Mouse (Mus musculus) myocyte (in vitro differentiated cells): ENCODE results near the gene Pigx. TPM values are rescaled to one million over a fixed set of nuclear protein-coding genes. Genes with fewer than 3 reads are reported as not detected.

Source experiments
- H3K27me3 ChIP-seq: one replicate; pipeline ENCODE4 v1.6.1; 2011; ENCODE audit not compliant: control insufficient read depth, insufficient read depth, insufficient read length
- H3K36me3 ChIP-seq: one replicate; pipeline ENCODE4 v1.6.1; 2011; ENCODE audit not compliant: control insufficient read depth, insufficient read depth
- H3K4me2 ChIP-seq: one replicate; pipeline ENCODE4 v1.6.1; 2011; ENCODE audit warnings: low read depth, control low read depth
- H3K4me3 ChIP-seq: one replicate; pipeline ENCODE4 v1.5.1; 2011; ENCODE audit warnings: mild to moderate bottlenecking, control low read depth, moderate library complexity
- H3K79me2 ChIP-seq: one replicate; pipeline ENCODE4 v1.6.1; 2011; ENCODE audit not compliant: control insufficient read depth, insufficient read depth
- H3ac ChIP-seq: one replicate; pipeline ENCODE4 v1.6.1; 2011; ENCODE audit not compliant: control insufficient read depth, insufficient read length
- CEBPB ChIP-seq: IDR thresholded peaks from 2 replicates; pipeline ENCODE4 v1.6.1; 2011; ENCODE audit warnings: mild to moderate bottlenecking, moderate library complexity; ENCODE audit not compliant: poor library complexity, insufficient read depth, severe bottlenecking
- E2F4 ChIP-seq: IDR thresholded peaks from one replicate; pipeline ENCODE4 v1.6.1; 2011; ENCODE audit warnings: mild to moderate bottlenecking, control low read depth, moderate library complexity; ENCODE audit not compliant: insufficient read depth
- MAX ChIP-seq: IDR thresholded peaks from one replicate; pipeline ENCODE4 v1.6.1; 2011; ENCODE audit warnings: low read depth, mild to moderate bottlenecking, control low read depth
- MYOD1 ChIP-seq, 3 experiments: IDR thresholded peaks; one replicate each; pipeline ENCODE4 v1.6.1; 2011; ENCODE audit warnings: control low read depth in 2 of 3, low read depth in 2 of 3, mild to moderate bottlenecking in 2 of 3, moderate library complexity in 1 of 3; ENCODE audit not compliant: insufficient read length in 2 of 3, control insufficient read depth in 1 of 3
- MYOG ChIP-seq, 3 experiments: IDR thresholded peaks; one replicate each; pipeline ENCODE4 v1.6.1; 2011; ENCODE audit warnings: control low read depth in 2 of 3, low read depth in 2 of 3, mild to moderate bottlenecking in 2 of 3; ENCODE audit not compliant: insufficient read length in 2 of 3, control insufficient read depth in 1 of 3, insufficient read depth in 1 of 3
- POLR2A ChIP-seq: IDR thresholded peaks from one replicate; pipeline ENCODE4 v1.6.1; 2011; ENCODE audit warnings: low read depth, mild to moderate bottlenecking, control low read depth, moderate library complexity; ENCODE audit not compliant: insufficient read length
- POLR2AphosphoS2 ChIP-seq: IDR thresholded peaks from one replicate; pipeline ENCODE4 v1.6.1; 2011; ENCODE audit warnings: low read depth, control low read depth; ENCODE audit not compliant: insufficient read length
- REST ChIP-seq: IDR thresholded peaks from one replicate; pipeline ENCODE4 v1.6.1; 2011; ENCODE audit warnings: mild to moderate bottlenecking, control low read depth, moderate library complexity; ENCODE audit not compliant: insufficient read depth, insufficient read length
- SRF ChIP-seq: IDR thresholded peaks from one replicate; pipeline ENCODE4 v1.6.1; 2011; ENCODE audit warnings: low read depth; ENCODE audit not compliant: control insufficient read depth, insufficient read length
- TCF12 ChIP-seq: IDR thresholded peaks from one replicate; pipeline ENCODE4 v1.6.1; 2011; ENCODE audit warnings: mild to moderate bottlenecking, control low read depth; ENCODE audit not compliant: poor library complexity, insufficient read depth, severe bottlenecking
- TCF3 ChIP-seq: IDR thresholded peaks from one replicate; pipeline ENCODE4 v1.6.1; 2011; ENCODE audit warnings: low read depth, control low read depth; ENCODE audit not compliant: insufficient read length
- USF1 ChIP-seq: IDR thresholded peaks from one replicate; pipeline ENCODE4 v1.6.1; 2011; ENCODE audit warnings: low read depth, mild to moderate bottlenecking, control low read depth, moderate library complexity
- polyA plus RNA-seq: library from polyadenylated mRNA; unstranded; fragments of >200 nt; fragmentation: generic; extraction: Trizol; gene quantifications from one replicate; pipeline ENCODE4 v1.2.1, GENCODE M21; 2012; ENCODE audit warnings: missing spikeins

Pigx gene
- polyA plus RNA-seq, 1 experiment = 19.4 TPM

DNA sequence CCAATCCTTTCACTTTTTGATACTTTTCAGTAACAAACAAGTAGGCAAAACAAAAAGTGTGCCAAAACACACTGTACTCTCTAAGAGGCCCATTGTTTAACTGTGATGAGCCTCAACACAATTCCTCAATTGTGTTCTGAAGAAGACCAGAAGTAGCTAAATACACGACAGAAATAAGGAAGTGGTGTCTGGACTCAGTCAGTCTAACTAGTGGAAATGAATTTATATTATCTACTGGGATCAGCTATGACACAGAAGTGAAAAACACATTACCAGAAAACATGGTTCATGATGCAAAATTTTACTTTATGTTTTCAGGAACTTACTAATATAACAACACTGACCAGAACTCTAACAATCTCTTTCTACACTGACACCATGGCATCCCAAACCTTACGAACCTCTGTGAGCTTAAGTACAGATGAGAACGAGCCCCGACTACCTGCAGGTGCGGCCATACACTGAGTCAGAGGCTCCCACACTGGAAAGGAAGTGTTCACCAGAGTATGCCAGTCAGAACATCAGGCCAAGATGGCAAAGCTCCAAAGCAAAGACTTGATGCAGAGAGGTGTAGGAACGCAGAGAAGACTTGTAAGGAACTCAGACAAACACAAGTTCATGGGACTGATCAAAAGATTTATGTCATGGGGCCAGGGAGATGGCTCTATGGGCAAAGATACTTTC, 39.6 kb downstream of the Pigx start:
- Histone ChIP-seq H3K27me3 (no peaks in the 10 kb centered on the region), H3ac (no peak overlapping the region), H3K36me3 (peaks cover 3% of the 10 kb centered on the region), H3K79me2 (peaks cover 93% of the 10 kb centered on the region), H3K4me3 (no peak overlapping the region), H3K4me2 (no peak overlapping the region)
- no peak for TF ChIP-seq TCF3
- TF ChIP-seq MYOD1 (IDR thresholded peaks at IDR 0.05; ENCODE audit: control insufficient read depth in 1 of 3, insufficient read length in 2 of 3, low read depth in 2 of 3) = no peak
- no peak for TF ChIP-seq USF1
- no peak for TF ChIP-seq TCF12
- TF ChIP-seq MYOG (IDR thresholded peaks at IDR 0.05; ENCODE audit: control insufficient read depth in 1 of 3, insufficient read depth in 1 of 3, insufficient read length in 2 of 3, low read depth in 2 of 3) = no peak
- TF ChIP-seq POLR2A = no peak
- no peak for TF ChIP-seq E2F4

DNA sequence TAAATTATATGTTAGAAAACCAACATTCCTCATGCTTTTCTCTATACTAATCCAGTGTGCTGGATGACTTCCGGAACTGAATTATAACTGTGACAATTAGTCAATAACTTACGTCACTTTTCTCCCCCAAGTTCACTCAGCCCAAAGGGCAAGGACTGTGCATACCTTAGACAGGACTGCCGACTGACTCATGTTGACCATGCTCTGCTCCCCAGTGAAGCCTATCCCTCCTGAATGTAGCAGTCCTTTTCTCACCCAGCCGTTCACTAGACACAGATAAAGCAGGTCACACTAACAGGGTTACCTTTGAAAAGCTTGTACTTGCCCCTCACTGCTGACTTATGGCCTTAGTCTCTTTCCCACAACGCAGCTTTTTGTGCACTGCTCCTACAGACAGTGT, 40.7 kb downstream of the Pigx start:
- Histone ChIP-seq H3K4me2 (no peak overlapping the region), H3ac (no peak overlapping the region), H3K27me3 (no peaks in the 10 kb centered on the region), H3K4me3 (no peak overlapping the region), H3K36me3 (peaks cover 3% of the 10 kb centered on the region), H3K79me2 (peaks cover 93% of the 10 kb centered on the region)
- TF ChIP-seq MYOG (IDR thresholded peaks at IDR 0.05; ENCODE audit: control insufficient read depth in 1 of 3, insufficient read depth in 1 of 3, insufficient read length in 2 of 3, low read depth in 2 of 3) = no peak
- TF ChIP-seq TCF12 = no peak
- no peak for TF ChIP-seq REST
- TF ChIP-seq MYOD1 (IDR thresholded peaks at IDR 0.05; ENCODE audit: control insufficient read depth in 1 of 3, insufficient read length in 2 of 3, low read depth in 2 of 3) = no peak
- no peak for TF ChIP-seq POLR2AphosphoS2
- TF ChIP-seq CEBPB = no peak

DNA sequence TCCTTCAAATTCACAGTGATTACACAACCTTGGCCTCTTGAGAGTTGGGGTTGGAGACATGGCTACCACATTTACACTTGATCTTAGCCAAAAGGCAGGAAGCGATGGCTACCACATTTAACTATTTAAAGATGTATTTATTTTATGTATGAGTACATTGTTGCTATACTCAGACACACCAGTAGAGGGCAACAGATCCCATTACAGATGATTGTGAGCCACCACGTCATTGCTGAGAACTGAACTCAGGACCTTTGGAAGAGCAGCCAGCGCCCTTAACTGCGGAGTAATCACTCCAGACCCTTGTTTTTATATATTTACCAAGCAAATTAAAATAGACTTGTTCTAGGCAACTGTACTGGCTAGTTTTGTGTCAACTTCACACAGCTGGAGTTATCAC, 57.2 kb downstream of the Pigx start:
- TF ChIP-seq POLR2A (no peak), USF1 (no peak), TCF3 (no peak), POLR2AphosphoS2 (no peak), MYOD1 (IDR thresholded peaks at IDR 0.05; ENCODE audit: control insufficient read depth in 1 of 3, insufficient read length in 2 of 3, low read depth in 2 of 3) (no peak), MAX (no peak), TCF12 (no peak), CEBPB (no peak), SRF (no peak), REST (no peak), E2F4 (no peak), MYOG (IDR thresholded peaks at IDR 0.05; ENCODE audit: control insufficient read depth in 1 of 3, insufficient read depth in 1 of 3, insufficient read length in 2 of 3, low read depth in 2 of 3) (no peak)
- H3K4me2 ChIP-seq = no peak overlapping the region

More for the DNA sequence above, 57.2 kb downstream of the Pigx start:
- H3K79me2 ChIP-seq = no peaks in the 10 kb centered on the region
- peaks cover 42% of the 10 kb centered on the region for H3K36me3 ChIP-seq
- H3K27me3 ChIP-seq = no peaks in the 10 kb centered on the region
- H3ac ChIP-seq = no peak overlapping the region
- H3K4me3 ChIP-seq = no peak overlapping the region

Other genes with a start within 250 kb of the Pigx start
- not detected for gene Meltf, start 220.9 kb downstream of the Pigx start, polyA plus RNA-seq
- 0.07 TPM for gene Pigz, start 165.9 kb downstream of the Pigx start, polyA plus RNA-seq
- 66.6 TPM for gene 0610012G03Rik, start 151.2 kb downstream of the Pigx start, polyA plus RNA-seq
- gene Ncbp2, start 151.2 kb downstream of the Pigx start, polyA plus RNA-seq = 19.9 TPM
- 8.0 TPM for gene Senp5, start 96.5 kb downstream of the Pigx start, polyA plus RNA-seq
- 10.9 TPM for gene Pak2, start 20.4 kb downstream of the Pigx start, polyA plus RNA-seq
- gene Cep19, start 60 bp upstream of the Pigx start, polyA plus RNA-seq = 6.6 TPM
- gene Nrros, start 65.9 kb upstream of the Pigx start, polyA plus RNA-seq = not detected
- gene Bex6, start 80.1 kb upstream of the Pigx start, polyA plus RNA-seq = not detected
- 3.9 TPM for gene Fbxo45, start 147.4 kb upstream of the Pigx start, polyA plus RNA-seq
- 6.9 TPM for gene Wdr53, start 147.5 kb upstream of the Pigx start, polyA plus RNA-seq
- not detected for gene Smco1, start 171.7 kb upstream of the Pigx start, polyA plus RNA-seq
- gene Rnf168, start 177.7 kb upstream of the Pigx start, polyA plus RNA-seq = 4.5 TPM
- gene Ubxn7, start 232.5 kb upstream of the Pigx start, polyA plus RNA-seq = 11.9 TPM